Mouse (Mus musculus) embryonic fibroblast, embryonic 13.5 days (primary cell): ENCODE results near the gene Cd200r4. TPM values are rescaled to one million over a fixed set of nuclear protein-coding genes. Genes with fewer than 3 reads are reported as not detected.

Experiments
- H3K27ac ChIP-seq: 2 replicates; pipeline ENCODE4 v1.5.1; 2012; ENCODE audit warnings: low read length, control low read depth, inconsistent platforms; ENCODE audit not compliant: insufficient read depth
- H3K4me1 ChIP-seq: 2 replicates; pipeline ENCODE4 v1.6.1; 2011; ENCODE audit warnings: low read length; ENCODE audit not compliant: control insufficient read depth, insufficient read depth
- H3K4me3 ChIP-seq: 2 replicates; pipeline ENCODE4 v1.5.1; 2011; ENCODE audit warnings: mild to moderate bottlenecking, control low read depth, low read length; ENCODE audit not compliant: insufficient read depth
- CTCF ChIP-seq: IDR thresholded peaks from 2 replicates; pipeline ENCODE4 v1.5.1; 2011; ENCODE audit warnings: mild to moderate bottlenecking, control low read depth, low read length, moderate library complexity, borderline replicate concordance; ENCODE audit not compliant: insufficient read depth
- POLR2A ChIP-seq: IDR thresholded peaks from 2 replicates; pipeline ENCODE4 v1.6.1; 2011; ENCODE audit warnings: low read depth, mild to moderate bottlenecking, control low read depth, low read length, moderate library complexity
- polyA plus RNA-seq: library from polyadenylated mRNA; stranded (reverse); fragments of >200 nt; gene quantifications from 2 replicates; pipeline ENCODE4 v1.2.4, GENCODE M21; 2011; ENCODE audit warnings: low read depth; ENCODE audit not compliant: missing spikeins, insufficient read length

Cd200r4 gene
- not detected in 2 replicates for polyA plus RNA-seq

DNA sequence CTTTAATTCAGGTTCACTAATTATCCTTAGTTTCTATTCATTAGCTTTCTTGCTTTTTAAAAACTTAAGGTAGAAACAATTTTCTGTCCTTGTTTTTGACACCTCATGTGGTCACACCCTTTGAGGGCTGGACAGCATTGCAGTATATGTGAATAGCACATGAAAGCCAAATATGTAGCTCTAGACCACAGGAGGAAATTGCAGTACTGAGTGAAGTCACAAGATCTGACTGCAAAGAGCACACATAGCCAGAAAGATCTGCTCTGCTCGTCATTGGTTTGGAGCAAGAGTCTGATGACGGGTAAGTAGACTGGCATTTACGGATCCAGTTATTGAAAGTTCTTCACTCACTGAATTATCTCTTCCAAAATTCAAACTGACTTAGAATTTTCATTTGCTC is at the start of gene Cd200r4:
Gene Cd200r4, plus strand, starts transcription at position 190 of the 400 bp plus-strand sequence.
- no peak within 1 kb of the TSS for H3K27ac ChIP-seq
- no peaks in the 10 kb centered on the region for H3K4me1 ChIP-seq
- TF ChIP-seq CTCF (no peak), POLR2A (no peak)

DNA sequence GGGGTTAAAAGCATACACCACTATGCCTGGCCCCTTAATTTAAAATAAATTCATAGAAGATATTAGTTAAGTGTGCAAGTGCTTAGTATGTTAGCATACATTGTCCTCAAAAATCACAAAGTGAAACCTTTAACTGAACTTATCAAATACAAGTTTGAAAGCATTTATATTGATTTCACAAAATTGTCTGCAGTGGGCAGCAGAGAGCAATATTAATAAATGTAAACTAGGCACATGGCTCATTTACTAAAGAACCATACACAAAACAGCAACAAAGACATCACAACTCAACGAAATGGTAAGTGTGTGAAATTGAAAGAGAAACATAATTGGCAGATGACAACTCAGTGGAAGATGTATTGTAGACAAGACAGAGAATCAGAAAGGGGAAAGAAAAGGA is 49.7 kb upstream of the Cd200r4 start:
- no peaks in the 10 kb centered on the region; the same call in 1 of the 2 replicates for H3K4me1 ChIP-seq
- no peak overlapping the region for H3K27ac ChIP-seq
- TF ChIP-seq CTCF (no peak), POLR2A (no peak)
- no peak overlapping the region for H3K4me3 ChIP-seq

More for the DNA sequence above, at the start of gene Cd200r4:
- no peak within 1 kb of the TSS for H3K4me3 ChIP-seq

DNA sequence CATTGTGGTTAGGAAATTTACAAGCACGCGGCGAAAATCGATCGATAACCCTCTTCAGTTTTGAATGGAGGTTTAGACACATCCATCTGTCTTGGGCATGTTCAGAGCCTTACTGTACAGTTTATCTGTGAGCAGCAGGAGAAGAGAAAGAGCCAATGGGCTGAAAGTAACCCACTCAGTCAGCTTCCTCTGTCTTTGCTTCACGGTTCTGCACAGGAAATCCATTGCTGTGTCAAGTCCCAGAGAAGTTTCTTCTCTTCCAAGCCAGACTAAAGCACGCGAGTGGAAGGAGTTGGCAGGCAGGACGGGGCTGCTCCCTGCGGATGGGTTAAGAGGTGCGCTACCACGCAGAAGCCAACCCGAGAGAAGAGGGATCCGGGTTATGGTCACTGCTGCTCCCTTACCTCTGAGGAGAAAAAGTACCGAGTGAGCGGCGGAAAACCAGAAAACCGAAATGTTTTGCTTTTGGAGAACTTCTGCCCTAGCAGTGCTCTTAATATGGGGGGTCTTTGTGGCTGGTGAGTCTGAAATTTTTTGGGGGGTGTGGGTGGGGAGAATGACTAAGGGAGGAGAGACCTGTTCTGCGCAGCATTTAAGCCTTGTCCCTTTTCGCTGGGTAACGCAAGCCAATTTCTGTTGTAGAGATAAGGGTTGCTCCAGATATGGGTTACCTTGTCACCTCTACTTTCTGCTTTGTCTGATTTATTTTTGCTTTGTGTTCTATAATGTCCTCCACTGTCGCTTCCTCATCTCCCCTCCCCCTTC is 45.8 kb upstream of the Cd200r4 start, which contains the start of gene Cd200r1:
Gene Cd200r1, plus strand, starts transcription at position 182 of the 765 bp plus-strand sequence.
- Histone ChIP-seq H3K4me1 (no peaks in the 10 kb centered on the region; the same call in 1 of the 2 replicates), H3K4me3 (no peak within 1 kb of the TSS), H3K27ac (no peak within 1 kb of the TSS)
- no peak for TF ChIP-seq POLR2A
- TF ChIP-seq CTCF: no peak

DNA sequence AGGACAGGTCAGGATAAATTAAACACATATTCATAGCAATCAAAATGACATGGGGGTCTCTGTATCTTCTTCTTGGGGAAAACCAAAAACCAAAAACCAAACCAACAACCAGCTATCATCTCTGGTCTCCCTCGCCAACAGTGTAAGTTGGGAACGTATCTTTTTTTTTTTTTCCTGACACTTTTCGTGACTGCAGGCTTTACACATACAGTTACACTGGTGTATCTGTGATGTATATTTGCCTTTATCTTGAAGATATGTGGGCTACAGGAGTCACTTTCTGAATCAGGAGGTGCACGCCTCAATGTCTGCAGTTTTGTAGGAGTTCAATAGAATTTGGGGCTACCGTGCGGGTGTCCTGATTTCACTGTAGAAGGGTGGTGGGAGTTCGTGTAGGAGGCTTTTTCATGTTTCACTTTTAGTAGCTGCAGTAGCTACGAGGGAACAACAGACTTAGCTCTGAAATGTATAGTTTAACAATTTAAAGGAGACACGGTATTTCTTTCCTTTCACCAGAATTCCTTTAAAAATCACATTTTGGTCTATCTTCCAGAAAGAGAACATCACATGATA is 45.1 kb upstream of the Cd200r4 start:
- Histone ChIP-seq H3K4me3 (no peak overlapping the region), H3K27ac (no peak overlapping the region), H3K4me1 (no peaks in the 10 kb centered on the region; the same call in 1 of the 2 replicates)
- TF ChIP-seq POLR2A: no peak
- no peak for TF ChIP-seq CTCF

DNA sequence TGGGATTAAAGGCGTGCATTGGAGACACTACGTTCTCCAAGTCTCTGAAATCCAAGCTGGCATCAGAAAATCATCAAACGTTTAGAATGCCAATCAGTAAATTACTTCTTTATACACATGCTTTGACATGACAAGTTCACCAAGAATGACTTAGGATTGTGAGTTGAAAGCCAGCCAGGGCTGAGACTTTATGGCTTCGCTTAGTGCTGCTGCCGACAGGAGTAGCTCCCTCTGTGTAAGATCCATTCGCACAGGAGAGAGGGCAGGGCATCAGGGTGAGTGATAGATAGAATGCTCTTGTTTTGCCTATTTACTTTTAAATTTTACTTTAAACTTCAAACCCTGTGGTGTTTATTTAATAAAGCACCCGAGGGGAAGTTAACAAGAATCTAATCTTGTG is 44.0 kb upstream of the Cd200r4 start:
- Histone ChIP-seq H3K4me3 (no peak overlapping the region), H3K27ac (no peak overlapping the region), H3K4me1 (no peaks in the 10 kb centered on the region; the same call in 1 of the 2 replicates)
- no peak for TF ChIP-seq POLR2A
- TF ChIP-seq CTCF: no peak

DNA sequence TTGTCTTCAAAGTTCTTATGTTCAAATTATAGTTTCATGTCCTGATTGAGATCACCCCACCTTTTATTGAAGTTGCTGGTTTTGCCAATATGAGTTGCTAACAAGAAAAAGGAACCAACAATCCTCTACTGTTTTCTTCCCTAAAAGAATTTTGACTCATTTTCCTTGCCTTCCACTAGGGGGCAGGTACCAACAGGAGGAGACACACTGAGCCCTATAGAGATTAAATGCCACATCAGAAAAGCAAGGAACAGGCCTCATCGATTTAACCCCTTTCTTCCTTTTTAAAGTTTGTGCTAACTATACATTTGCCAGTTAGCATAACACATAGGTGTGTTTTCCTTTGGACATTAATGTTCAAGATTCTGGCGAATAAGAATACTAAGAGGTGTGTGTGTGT is 43.6 kb upstream of the Cd200r4 start:
- TF ChIP-seq POLR2A (no peak), CTCF (no peak)
- Histone ChIP-seq H3K4me1 (no peaks in the 10 kb centered on the region; the same call in 1 of the 2 replicates), H3K4me3 (no peak overlapping the region)

DNA sequence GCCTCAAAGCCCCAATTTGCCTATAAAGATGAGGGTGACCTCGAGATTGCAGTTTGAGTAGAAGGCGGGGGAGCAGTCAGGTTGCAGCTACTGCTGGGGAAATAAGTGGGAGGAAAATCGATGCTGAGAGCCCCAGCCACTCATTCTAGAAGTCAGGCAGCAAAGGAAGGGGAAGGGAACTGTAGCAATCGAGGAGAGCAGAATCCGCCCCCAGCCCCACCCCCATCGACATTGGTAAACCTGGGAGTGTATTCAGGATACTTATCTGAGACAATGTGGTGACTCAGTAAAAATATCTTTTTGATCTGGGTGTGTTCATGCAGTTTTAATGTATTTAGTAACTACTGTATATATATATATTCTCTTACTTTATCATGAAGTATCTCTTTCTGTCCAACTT is 39.0 kb upstream of the Cd200r4 start:
- Histone ChIP-seq H3K4me3 (no peak overlapping the region), H3K27ac (no peak overlapping the region), H3K4me1 (no peaks in the 10 kb centered on the region)
- TF ChIP-seq CTCF (no peak), POLR2A (no peak)

More for the DNA sequence above, 43.6 kb upstream of the Cd200r4 start:
- H3K27ac ChIP-seq: no peak overlapping the region

DNA sequence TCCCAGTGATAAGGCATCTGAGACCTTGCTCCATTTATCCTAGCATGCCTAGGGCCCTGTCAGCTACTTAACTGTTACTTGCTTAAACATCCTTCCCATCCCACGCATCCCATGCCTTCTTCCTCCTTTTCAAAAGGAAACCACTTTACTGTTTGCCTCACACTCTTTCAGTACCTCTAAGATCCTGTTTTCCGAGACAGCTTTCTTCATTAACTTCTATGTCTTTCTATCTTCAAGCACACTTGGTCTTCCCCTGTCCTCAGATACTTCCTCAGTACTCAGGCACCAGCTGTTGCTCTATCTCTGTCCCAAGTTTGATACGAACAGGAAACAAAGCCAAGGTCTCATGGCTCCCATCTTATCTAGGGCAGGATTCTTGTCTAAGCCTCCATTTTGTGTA is 37.9 kb upstream of the Cd200r4 start:
- H3K4me3 ChIP-seq: no peak overlapping the region
- no peak overlapping the region for H3K27ac ChIP-seq
- no peaks in the 10 kb centered on the region for H3K4me1 ChIP-seq
- TF ChIP-seq POLR2A: no peak
- TF ChIP-seq CTCF: no peak

DNA sequence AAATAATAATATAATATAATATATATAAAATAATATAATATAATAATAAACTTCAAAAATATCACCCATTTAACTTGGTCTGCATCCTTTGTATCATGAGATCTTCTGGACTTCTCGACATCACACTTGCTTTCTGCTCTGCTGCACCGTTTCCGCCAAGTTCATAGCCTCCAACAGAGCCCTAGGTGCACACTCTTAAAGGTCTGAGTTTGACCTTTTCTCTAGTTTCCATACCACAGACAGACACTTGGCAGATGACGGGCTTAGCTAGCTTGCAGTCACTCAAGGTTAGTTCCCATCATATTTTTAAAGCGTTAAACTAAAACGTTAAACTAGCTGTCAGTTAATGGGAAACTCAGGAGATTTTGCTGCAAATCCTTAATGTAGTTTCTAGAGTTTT is 37.3 kb upstream of the Cd200r4 start:
- H3K4me3 ChIP-seq: no peak overlapping the region
- TF ChIP-seq CTCF: no peak
- no peak for TF ChIP-seq POLR2A
- no peak overlapping the region for H3K27ac ChIP-seq
- H3K4me1 ChIP-seq: no peaks in the 10 kb centered on the region

DNA sequence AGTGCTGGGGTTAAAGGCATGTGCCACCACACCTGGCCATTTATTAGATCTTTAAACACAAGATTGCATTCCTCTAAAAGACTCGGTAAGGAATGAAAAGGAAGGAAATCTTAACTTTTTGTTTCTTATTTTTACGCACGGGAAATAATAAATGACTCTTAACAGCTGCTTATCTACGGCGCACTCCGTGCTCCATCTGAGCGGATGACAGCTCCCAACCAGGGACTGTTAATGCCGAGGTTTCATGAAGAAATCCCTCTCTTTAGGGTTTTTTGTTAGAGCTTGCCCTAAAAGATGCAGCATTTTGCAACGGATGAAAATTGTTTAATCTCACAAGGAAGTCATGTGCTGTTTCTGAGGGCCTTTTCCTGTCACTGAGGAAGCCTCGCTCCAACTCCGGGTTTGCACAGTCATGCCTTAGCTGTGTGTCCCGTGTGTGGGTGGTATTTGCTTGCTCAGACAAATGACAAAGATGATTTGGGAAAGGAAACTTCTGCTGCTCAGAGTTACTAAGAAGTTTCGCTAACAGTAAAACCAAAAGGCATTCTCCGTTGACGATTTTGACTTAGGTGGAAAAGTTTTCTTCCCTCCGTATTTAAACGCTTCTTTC is 32.9 kb upstream of the Cd200r4 start:
- H3K4me1 ChIP-seq: no peaks in the 10 kb centered on the region
- TF ChIP-seq POLR2A: no peak
- no peak for TF ChIP-seq CTCF
- no peak overlapping the region for H3K27ac ChIP-seq

More for the DNA sequence above, 32.9 kb upstream of the Cd200r4 start:
- no peak overlapping the region for H3K4me3 ChIP-seq
